In genomic region chr17:13574682-13575444, GRCm38 (mm10) we compare ENCODE assay signal across 14 mouse cellular contexts.
A peak's percentile ranks its signal among the peaks of the same experiment; 100 is the strongest.
DNase-seq lines count a peak whose midpoint lies in the region; ATAC-seq and TF ChIP-seq lines count a peak whose summit lies in the region.
"Had no signal": no experiment of that assay in that cellular context is flagged by ENCODE, and none has a peak within 500 bp of the region (broad histone marks: within the 10 kb centered on the region; RNA-seq: fewer than 3 reads in every experiment).

No protein-coding gene starts in this region.

- DNase-seq in midbrain, embryonic 14.5 days = peak; percentile 59
- no peak for DNase-seq in stomach, postnatal 0 days (ENCODE audit: low spot score)
- DNase-seq in urinary bladder, adult 18-20 months (ENCODE audit: low spot score in 2 of 2) = no peak
- no peak for DNase-seq in kidney, postnatal 4 days
- DNase-seq: adrenal gland, postnatal 14 days; gastrocnemius, adult 2 months; kidney, postnatal 10 days; layer of hippocampus, postnatal 36 days; lung, embryonic 14.5 days had no signal

- no peak for ATAC-seq in intestine, postnatal 0 days
- ATAC-seq in intestine, embryonic 15.5 days = no peak
- ATAC-seq in hindbrain, embryonic 12.5 days (ENCODE audit: low FRiP score) = peak; percentile 63
- peak; percentile 44; the same call in 1 of the 2 replicates for ATAC-seq in midbrain, embryonic 14.5 days (ENCODE audit: low FRiP score, low TSS enrichment)
- ATAC-seq in stomach, postnatal 0 days (ENCODE audit: low FRiP score, low TSS enrichment) = no peak
- no peak for ATAC-seq in kidney, embryonic 15.5 days (replicated peaks; ENCODE audit: low FRiP score)

- H3K27me3 ChIP-seq in intestine, postnatal 0 days (replicated peaks; ENCODE audit: control insufficient read depth, insufficient read depth, low read length) = no peaks in the 10 kb centered on the region
- no peaks in the 10 kb centered on the region for H3K27me3 ChIP-seq in intestine, embryonic 15.5 days (replicated peaks)
- H3K27me3 ChIP-seq in hindbrain, embryonic 12.5 days = no peaks in the 10 kb centered on the region
- no peaks in the 10 kb centered on the region for H3K27me3 ChIP-seq in midbrain, embryonic 14.5 days (ENCODE audit: control insufficient read depth, insufficient read depth, low read length)
- H3K27me3 ChIP-seq in stomach, postnatal 0 days (ENCODE audit: control insufficient read depth, insufficient read depth, low read length) = no peaks in the 10 kb centered on the region
- H3K27me3 ChIP-seq in kidney, embryonic 15.5 days = no peaks in the 10 kb centered on the region
- H3K27me3 ChIP-seq: megakaryocyte, embryonic 14.5 days had no signal

- H3K4me2 ChIP-seq in intestine, postnatal 0 days (replicated peaks; ENCODE audit: low read depth) = no peak overlapping the region; the same call in 1 of the 2 replicates
- H3K4me2 ChIP-seq in intestine, embryonic 15.5 days (replicated peaks) = no peak overlapping the region
- no peak overlapping the region for H3K4me2 ChIP-seq in hindbrain, embryonic 12.5 days (replicated peaks)
- H3K4me2 ChIP-seq in midbrain, embryonic 14.5 days (ENCODE audit: low read length) = peak overlapping the region; percentile 15; the same call in 1 of the 2 replicates
- H3K4me2 ChIP-seq in stomach, postnatal 0 days (replicated peaks; ENCODE audit: low read depth) = no peak overlapping the region
- no peak overlapping the region for H3K4me2 ChIP-seq in kidney, embryonic 15.5 days
- H3K4me2 ChIP-seq: lung, embryonic 14.5 days had no signal

- H3K36me3 ChIP-seq in intestine, postnatal 0 days (ENCODE audit: control insufficient read depth, insufficient read depth) = no peaks in the 10 kb centered on the region
- no peaks in the 10 kb centered on the region for H3K36me3 ChIP-seq in intestine, embryonic 15.5 days
- H3K36me3 ChIP-seq in hindbrain, embryonic 12.5 days = no peaks in the 10 kb centered on the region
- H3K36me3 ChIP-seq in midbrain, embryonic 14.5 days (ENCODE audit: control insufficient read depth, insufficient read depth, low read length) = no peaks in the 10 kb centered on the region
- no peaks in the 10 kb centered on the region for H3K36me3 ChIP-seq in stomach, postnatal 0 days (ENCODE audit: control insufficient read depth, insufficient read depth, low read length)
- no peaks in the 10 kb centered on the region for H3K36me3 ChIP-seq in kidney, embryonic 15.5 days

- H3K27ac ChIP-seq in intestine, postnatal 0 days (ENCODE audit: low read depth, low read length) = peak overlapping the region; percentile 31; the same call in 1 of the 2 replicates
- H3K27ac ChIP-seq in intestine, embryonic 15.5 days = no peak overlapping the region
- peak overlapping the region; percentile 70 for H3K27ac ChIP-seq in hindbrain, embryonic 12.5 days
- H3K27ac ChIP-seq in midbrain, embryonic 14.5 days (replicated peaks; ENCODE audit: low read depth, low read length) = peak overlapping the region; percentile 79
- H3K27ac ChIP-seq in stomach, postnatal 0 days (replicated peaks) = peak overlapping the region; percentile 45; the same call in 1 of the 2 replicates
- H3K27ac ChIP-seq in kidney, embryonic 15.5 days = no peak overlapping the region
- H3K27ac ChIP-seq: gastrocnemius, adult 2 months had no signal

- no peak overlapping the region for H3K9ac ChIP-seq in intestine, postnatal 0 days (ENCODE audit: low read depth, low read length)
- no peak overlapping the region for H3K9ac ChIP-seq in intestine, embryonic 15.5 days
- H3K9ac ChIP-seq in hindbrain, embryonic 12.5 days = no peak overlapping the region
- H3K9ac ChIP-seq in midbrain, embryonic 14.5 days (replicated peaks; ENCODE audit: low read length) = 0 out of 2 replicates have a peak overlapping the region, but pooled peaks have one; percentile 9
- H3K9ac ChIP-seq in stomach, postnatal 0 days (ENCODE audit: low read length) = no peak overlapping the region
- no peak overlapping the region for H3K9ac ChIP-seq in kidney, embryonic 15.5 days
- H3K9ac ChIP-seq: lung, embryonic 14.5 days had no signal

- no peaks in the 10 kb centered on the region for H3K4me1 ChIP-seq in intestine, postnatal 0 days (replicated peaks; ENCODE audit: control insufficient read depth, insufficient read depth, low read length)
- H3K4me1 ChIP-seq in intestine, embryonic 15.5 days (replicated peaks) = no peaks in the 10 kb centered on the region
- peaks cover 21% of the 10 kb centered on the region for H3K4me1 ChIP-seq in hindbrain, embryonic 12.5 days
- H3K4me1 ChIP-seq in midbrain, embryonic 14.5 days (ENCODE audit: control insufficient read depth, insufficient read depth, low read length) = peaks cover 39% of the 10 kb centered on the region
- H3K4me1 ChIP-seq in stomach, postnatal 0 days (replicated peaks; ENCODE audit: control insufficient read depth, insufficient read depth) = no peaks in the 10 kb centered on the region
- no peaks in the 10 kb centered on the region for H3K4me1 ChIP-seq in kidney, embryonic 15.5 days
- H3K4me1 ChIP-seq: megakaryocyte, embryonic 14.5 days had no signal

- no peak for TF ChIP-seq CTCF in intestine, postnatal 0 days (IDR thresholded peaks at IDR 0.05; ENCODE audit: low read depth)
- TF ChIP-seq CTCF in stomach, postnatal 0 days (IDR thresholded peaks at IDR 0.05; ENCODE audit: low read depth) = no peak

- no peak overlapping the region for H3K4me3 ChIP-seq in intestine, postnatal 0 days (ENCODE audit: low read depth, low read length)
- H3K4me3 ChIP-seq in intestine, embryonic 15.5 days (replicated peaks) = no peak overlapping the region
- no peak overlapping the region for H3K4me3 ChIP-seq in hindbrain, embryonic 12.5 days
- H3K4me3 ChIP-seq in midbrain, embryonic 14.5 days (replicated peaks; ENCODE audit: low read depth, low read length) = no peak overlapping the region
- no peak overlapping the region for H3K4me3 ChIP-seq in stomach, postnatal 0 days (ENCODE audit: low read depth, low read length)
- no peak overlapping the region for H3K4me3 ChIP-seq in kidney, embryonic 15.5 days (replicated peaks)
- H3K4me3 ChIP-seq: gastrocnemius, adult 2 months; megakaryocyte, embryonic 14.5 days had no signal

- no peaks in the 10 kb centered on the region for H3K9me3 ChIP-seq in intestine, postnatal 0 days (ENCODE audit: control insufficient read depth)
- no peaks in the 10 kb centered on the region for H3K9me3 ChIP-seq in intestine, embryonic 15.5 days
- H3K9me3 ChIP-seq in hindbrain, embryonic 12.5 days (replicated peaks) = no peaks in the 10 kb centered on the region
- no peaks in the 10 kb centered on the region for H3K9me3 ChIP-seq in midbrain, embryonic 14.5 days (ENCODE audit: control insufficient read depth, low read length)
- no peaks in the 10 kb centered on the region for H3K9me3 ChIP-seq in stomach, postnatal 0 days (ENCODE audit: control insufficient read depth, low read length)
- no peaks in the 10 kb centered on the region for H3K9me3 ChIP-seq in kidney, embryonic 15.5 days (replicated peaks)

- WGBS in intestine, postnatal 0 days = 83% methylated on average over 13 of the region's 13 CpGs
- WGBS in intestine, embryonic 15.5 days = 74% methylated on average over 13 of the region's 13 CpGs
- WGBS in hindbrain, embryonic 12.5 days = 51% methylated on average over 13 of the region's 13 CpGs
- WGBS in midbrain, embryonic 14.5 days = 46% methylated on average over 13 of the region's 13 CpGs
- WGBS in stomach, postnatal 0 days = 70% methylated on average over 13 of the region's 13 CpGs
- WGBS in kidney, embryonic 15.5 days = 77% methylated on average over 13 of the region's 13 CpGs

- no peak for TF ChIP-seq EP300 in stomach, postnatal 0 days (optimal IDR thresholded peaks at IDR 0.05)

Comparison
In these comparisons a context has a peak if more than half of its experiments do, and no peak if none do; other contexts are left out.
1. H3K27ac ChIP-seq: peak in intestine, postnatal 0 days (single experiment), hindbrain, embryonic 12.5 days (single experiment), midbrain, embryonic 14.5 days (single experiment) and stomach, postnatal 0 days (single experiment); none in intestine, embryonic 15.5 days (single experiment) and kidney, embryonic 15.5 days (single experiment).
2. ATAC-seq: peak in hindbrain, embryonic 12.5 days (single experiment) and midbrain, embryonic 14.5 days (single experiment); none in intestine, postnatal 0 days (single experiment), intestine, embryonic 15.5 days (single experiment), stomach, postnatal 0 days (single experiment) and kidney, embryonic 15.5 days (single experiment).